Mouse (Mus musculus) intestine, postnatal 0 days (tissue): ENCODE data around the gene Pus10. TPM values are rescaled to one million over a fixed set of nuclear protein-coding genes. Genes with fewer than 3 reads are reported as not detected.
A peak's percentile ranks its signal among the peaks of the same experiment; 100 is the strongest.
"Not testable (repeated sequence)": the region's sequence is repeated elsewhere in the genome, so short reads cannot be mapped to it uniquely, and the experiment has no call there.

Experiments
- ATAC-seq: fragments of 200-750 bp; cut with Nextera tagmentation; 2 replicates; pipeline ENCODE4 v1.8.0; 2017; ENCODE audit warnings: mild to moderate bottlenecking, moderate TSS enrichment, moderate library complexity
- H3K27ac ChIP-seq: fragments of 300-500 bp; sonication (generic); 2 replicates; pipeline ENCODE4 v1.5.1; 2014; ENCODE audit warnings: mild to moderate bottlenecking, low read depth, low read length, moderate library complexity
- H3K27me3 ChIP-seq: fragments of 300-500 bp; sonication (generic); replicated peaks from 2 replicates; pipeline ENCODE4 v1.6.1; 2014; ENCODE audit warnings: low read length, mixed read lengths; ENCODE audit not compliant: control insufficient read depth, insufficient read depth
- H3K36me3 ChIP-seq: fragments of 300-500 bp; sonication (generic); 2 replicates; pipeline ENCODE4 v1.6.1; 2014; ENCODE audit warnings: mild to moderate bottlenecking, moderate library complexity; ENCODE audit not compliant: control insufficient read depth, insufficient read depth
- H3K4me1 ChIP-seq: fragments of 300-500 bp; sonication (generic); replicated peaks from 2 replicates; pipeline ENCODE4 v1.6.1; 2014; ENCODE audit warnings: antibody characterized with exemption, low read length, mixed read lengths; ENCODE audit not compliant: control insufficient read depth, insufficient read depth
- H3K4me2 ChIP-seq: fragments of 300-500 bp; sonication (generic); replicated peaks from 2 replicates; pipeline ENCODE4 v1.6.1; 2014; ENCODE audit warnings: low read depth, mild to moderate bottlenecking, moderate library complexity
- H3K4me3 ChIP-seq: fragments of 300-500 bp; sonication (generic); 2 replicates; pipeline ENCODE4 v1.5.1; 2014; ENCODE audit warnings: low read depth, low read length
- H3K9ac ChIP-seq: fragments of 300-500 bp; sonication (generic); 2 replicates; pipeline ENCODE4 v1.6.1; 2014; ENCODE audit warnings: mild to moderate bottlenecking, low read depth, low read length
- H3K9me3 ChIP-seq: fragments of 300-500 bp; sonication (generic); 2 replicates; pipeline ENCODE4 v1.6.1; 2016; ENCODE audit warnings: mixed run types; ENCODE audit not compliant: control insufficient read depth
- CTCF ChIP-seq: sonication (generic); IDR thresholded peaks from 2 replicates; pipeline ENCODE4 v1.5.1; 2016; ENCODE audit warnings: low read depth, mild to moderate bottlenecking, control low read depth, antibody characterized with exemption, moderate library complexity
- WGBS: fragments of 180-500 bp; shearing (Covaris S2); extraction: QIAGEN DNeasy Blood & Tissue Kit; methylation state at CpG from one replicate; pipeline ENCODE4 v1.1.7; 2014; 5-methylcytosine and 5-hydroxymethylcytosine counted together
- polyA plus RNA-seq: library from polyadenylated mRNA; unstranded; fragments of >200 nt; fragmentation: Nextera tagmentation; extraction: Ambion mirVana; gene quantifications from 2 replicates; pipeline ENCODE4 v1.2.1, GENCODE M21; 2015

Pus10 gene
- polyA plus RNA-seq, 1 experiment from 2014 or later = 9.0 TPM

DNA sequence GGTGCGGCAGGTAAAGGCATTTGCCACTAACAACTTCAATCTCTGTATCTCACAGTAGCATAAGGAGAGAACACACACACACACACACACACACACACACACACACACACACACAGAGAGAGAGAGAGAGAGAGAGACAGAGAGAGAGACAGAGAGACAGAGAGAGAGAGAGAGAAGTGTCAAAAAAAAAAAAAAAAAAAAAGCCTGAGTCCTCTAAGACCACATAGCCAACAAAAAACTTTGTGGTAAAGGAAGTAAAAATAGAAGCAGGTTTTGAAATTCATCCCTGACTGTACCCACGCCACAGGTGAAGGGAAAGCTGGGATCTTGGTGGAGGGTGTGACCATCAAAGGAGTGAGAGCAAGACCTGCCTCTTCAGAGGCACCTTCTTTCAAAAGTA lies 92.7 kb downstream of the Pus10 start:
- no peak for ATAC-seq
- H3K4me1 ChIP-seq = no peaks in the 10 kb centered on the region
- no peak overlapping the region for H3K9ac ChIP-seq
- 85% methylated on average over 2 of the region's 2 CpGs for whole genome bisulfite sequencing
- H3K27ac ChIP-seq = no peak overlapping the region
- no peaks in the 10 kb centered on the region for H3K27me3 ChIP-seq
- no peak for TF ChIP-seq CTCF
- H3K4me3 ChIP-seq = no peak overlapping the region
- H3K9me3 ChIP-seq = no peaks in the 10 kb centered on the region
- H3K4me2 ChIP-seq = no peak overlapping the region
- H3K36me3 ChIP-seq = no peaks in the 10 kb centered on the region

DNA sequence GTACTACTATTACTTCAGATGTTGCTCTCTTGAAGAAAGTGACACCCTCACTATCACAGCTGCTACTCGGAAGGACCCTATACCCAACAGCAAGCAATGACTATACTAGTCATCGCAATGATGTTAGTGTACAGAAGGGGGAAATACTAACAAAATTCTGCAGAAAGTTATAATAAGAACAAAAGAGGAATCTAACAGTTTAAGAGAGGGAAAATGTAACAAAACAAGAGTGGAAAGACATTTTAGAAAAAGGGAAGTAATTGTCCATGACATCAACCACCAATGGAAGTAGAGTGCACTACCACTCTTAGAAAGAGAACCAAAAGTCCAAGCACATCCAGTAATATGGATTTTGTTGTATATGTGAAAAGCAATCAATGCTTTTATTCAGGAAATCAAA lies 97.2 kb downstream of the Pus10 start:
- no peaks in the 10 kb centered on the region for H3K9me3 ChIP-seq
- 92% methylated on average over 2 of the region's 2 CpGs for WGBS
- no peaks in the 10 kb centered on the region for H3K36me3 ChIP-seq
- ATAC-seq = no peak
- no peak overlapping the region for H3K9ac ChIP-seq
- H3K4me3 ChIP-seq = no peak overlapping the region
- H3K27ac ChIP-seq = no peak overlapping the region
- no peaks in the 10 kb centered on the region for H3K4me1 ChIP-seq
- no peak overlapping the region for H3K4me2 ChIP-seq
- TF ChIP-seq CTCF = no peak
- H3K27me3 ChIP-seq = no peaks in the 10 kb centered on the region

DNA sequence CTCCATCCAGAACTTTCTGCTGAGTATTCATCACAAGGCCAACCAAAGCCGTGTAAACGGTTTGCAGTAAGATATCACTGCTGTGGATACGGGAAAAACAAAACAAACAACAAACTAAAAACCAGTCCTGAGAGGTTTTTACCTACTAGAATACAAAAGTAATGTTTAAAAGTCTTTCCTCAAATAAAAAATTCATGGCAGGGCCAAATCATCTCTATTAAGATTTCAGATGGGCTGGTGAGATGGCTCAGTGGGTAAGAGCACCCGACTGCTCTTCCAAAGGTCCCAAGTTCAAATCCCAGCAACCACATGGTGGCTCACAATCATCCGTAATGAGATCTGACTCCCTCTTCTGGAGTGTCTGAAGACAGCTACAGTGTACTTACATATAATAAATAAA lies 101.9 kb downstream of the Pus10 start:
- ATAC-seq, H3K36me3 ChIP-seq, H3K4me2 ChIP-seq, H3K9me3 ChIP-seq, H3K27me3 ChIP-seq, H3K27ac ChIP-seq, H3K4me3 ChIP-seq, H3K9ac ChIP-seq, H3K4me1 ChIP-seq: not testable (repeated sequence)
- WGBS = 90% methylated on average over 4 of the region's 5 CpGs

DNA sequence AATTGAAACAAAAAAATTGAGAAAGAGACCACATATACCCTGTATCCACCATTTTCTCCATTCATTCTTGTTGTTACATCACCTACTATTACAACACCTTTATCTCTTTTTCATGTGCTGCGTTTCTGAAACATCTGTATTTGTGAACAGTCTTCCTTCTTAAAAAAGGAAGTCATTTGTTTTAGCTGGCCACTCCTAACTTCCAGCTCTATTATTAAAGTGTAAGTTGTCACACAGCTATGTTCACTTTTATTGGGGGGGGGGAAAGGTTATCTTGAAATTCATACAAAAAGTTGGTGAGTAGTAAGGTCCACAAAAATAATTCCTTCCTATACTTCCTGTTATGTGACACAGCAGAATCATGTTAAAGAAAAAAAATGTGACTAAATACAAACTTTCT lies 102.5 kb downstream of the Pus10 start:
- H3K4me3 ChIP-seq = no peak overlapping the region
- TF ChIP-seq CTCF = no peak
- H3K9ac ChIP-seq = no peak overlapping the region
- no peaks in the 10 kb centered on the region for H3K27me3 ChIP-seq
- H3K27ac ChIP-seq = no peak overlapping the region
- H3K4me2 ChIP-seq = no peak overlapping the region
- H3K9me3 ChIP-seq = no peaks in the 10 kb centered on the region
- no peaks in the 10 kb centered on the region for H3K36me3 ChIP-seq
- WGBS = 26% methylated on average over 1 of the region's 1 CpGs
- ATAC-seq = no peak
- H3K4me1 ChIP-seq = no peaks in the 10 kb centered on the region

DNA sequence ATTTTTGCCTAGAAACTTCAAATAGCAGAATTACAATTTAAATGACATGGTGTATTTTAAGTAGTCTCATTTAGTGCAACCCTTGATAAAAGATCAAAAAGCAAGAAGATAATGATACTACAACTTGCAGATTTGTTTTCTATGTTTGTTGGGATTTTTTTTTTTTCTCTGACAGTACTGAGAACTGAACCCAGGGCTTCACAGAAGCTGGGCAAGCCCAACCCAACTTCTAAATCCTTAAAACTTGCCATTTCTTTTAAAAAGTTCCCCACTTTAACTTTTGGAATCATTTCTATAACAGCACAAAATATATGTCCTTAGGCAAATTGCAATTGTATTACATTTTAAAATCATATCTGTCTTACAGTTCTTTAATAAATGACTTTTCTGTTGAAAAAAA lies 103.6 kb downstream of the Pus10 start:
- Histone ChIP-seq H3K27me3 (no peaks in the 10 kb centered on the region), H3K4me3 (no peak overlapping the region), H3K27ac (no peak overlapping the region), H3K9me3 (no peaks in the 10 kb centered on the region), H3K4me1 (no peaks in the 10 kb centered on the region), H3K36me3 (no peaks in the 10 kb centered on the region), H3K9ac (no peak overlapping the region), H3K4me2 (no peak overlapping the region)
- no peak for ATAC-seq
- TF ChIP-seq CTCF = no peak

DNA sequence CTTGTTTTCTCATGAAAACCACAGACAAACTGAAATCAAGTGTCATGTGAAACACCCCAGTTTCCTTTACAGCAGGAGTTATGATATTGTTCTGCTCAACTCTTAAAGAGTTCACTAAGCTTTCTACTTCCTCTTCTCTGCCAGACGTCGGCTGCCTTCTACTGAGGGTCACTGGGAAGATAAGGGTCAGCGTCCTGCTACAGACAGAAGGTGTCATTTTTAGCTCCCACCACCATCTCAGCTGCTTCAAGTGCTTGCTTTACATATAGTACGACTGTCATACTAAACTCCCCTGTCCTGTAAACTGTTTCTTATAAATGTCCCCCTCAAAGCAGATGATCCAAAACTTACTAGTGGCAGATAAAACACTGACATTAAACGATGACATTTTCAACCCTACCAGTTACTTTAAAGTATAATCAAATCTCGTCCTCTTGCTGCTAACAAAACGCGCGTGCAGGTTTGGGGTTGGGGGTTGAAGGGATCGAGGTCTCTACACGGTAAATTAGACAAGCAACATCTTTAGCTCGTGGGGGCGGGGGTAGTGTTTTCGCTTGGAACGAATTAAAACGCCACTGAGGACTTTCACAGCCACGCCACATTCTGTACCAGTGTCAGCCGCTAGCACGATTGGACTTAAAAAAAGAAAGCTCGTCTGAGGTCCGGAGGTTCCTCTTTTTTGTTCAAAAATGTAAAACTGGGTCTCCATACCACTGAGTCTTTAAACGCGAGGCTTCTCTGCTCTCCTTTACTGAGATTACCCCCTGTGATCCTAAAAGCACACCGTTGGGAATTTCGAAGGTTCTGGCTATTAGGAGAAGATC lies 104.4 kb downstream of the Pus10 start:
- Histone ChIP-seq H3K9ac (peak overlapping the region; percentile 78), H3K4me2 (peak overlapping the region; percentile 85), H3K27me3 (no peaks in the 10 kb centered on the region), H3K4me3 (peak overlapping the region; percentile 80), H3K9me3 (no peaks in the 10 kb centered on the region), H3K27ac (peak overlapping the region; percentile 93), H3K4me1 (no peaks in the 10 kb centered on the region), H3K36me3 (no peaks in the 10 kb centered on the region)
- no peak for TF ChIP-seq CTCF
- ATAC-seq = no peak
- WGBS = under 1% methylated on average over 25 of the region's 25 CpGs

DNA sequence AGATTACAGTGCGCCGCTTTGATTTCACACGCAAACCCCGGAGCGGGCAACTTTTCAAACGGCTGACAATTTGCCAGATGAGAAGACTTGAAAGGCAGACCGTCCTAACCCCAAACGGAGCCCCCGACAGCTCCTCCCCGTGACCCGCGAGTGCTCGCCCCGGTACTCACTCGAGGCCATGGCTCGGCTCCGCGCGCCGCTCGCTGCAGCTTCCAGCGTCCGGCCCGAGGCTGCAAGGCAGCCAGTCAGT lies 105.0 kb downstream of the Pus10 start:
- under 1% methylated on average over 24 of the region's 24 CpGs for WGBS

More for the DNA sequence above, 105.0 kb downstream of the Pus10 start:
- Histone ChIP-seq H3K4me3 (peak overlapping the region; percentile 80), H3K9me3 (no peaks in the 10 kb centered on the region), H3K9ac (peak overlapping the region; percentile 78), H3K27me3 (no peaks in the 10 kb centered on the region), H3K4me2 (peak overlapping the region; percentile 85), H3K27ac (peak overlapping the region; percentile 93), H3K36me3 (no peaks in the 10 kb centered on the region), H3K4me1 (no peaks in the 10 kb centered on the region)
- ATAC-seq = no peak
- no peak for TF ChIP-seq CTCF
